In the genomic region with DNA sequence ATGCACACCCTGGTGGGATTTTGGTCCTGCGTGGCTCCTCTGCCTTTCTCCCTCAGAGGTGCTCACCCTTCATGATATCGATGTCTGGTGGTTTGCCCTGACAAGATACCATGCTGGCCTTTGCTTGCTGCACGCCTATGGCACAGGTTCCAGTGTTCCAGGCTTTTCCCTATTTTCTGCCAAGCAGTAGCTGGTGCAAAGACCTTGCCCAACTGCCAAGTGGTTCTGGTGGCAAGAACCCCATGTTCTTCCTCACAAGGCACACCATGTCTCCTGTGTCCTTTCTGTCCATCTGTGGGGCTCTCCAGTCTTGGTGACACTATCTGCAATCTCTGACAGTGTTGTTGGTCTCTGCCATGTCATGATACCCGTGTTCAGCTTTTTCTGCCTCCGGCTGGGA, we compare ENCODE assay signal across 17 mouse cellular contexts.
"Had no signal": no experiment of that assay in that cellular context is flagged by ENCODE, and none has a peak within 500 bp of the region (broad histone marks: within the 10 kb centered on the region; RNA-seq: fewer than 3 reads in every experiment).

No protein-coding gene starts in this region.

- ATAC-seq: liver, postnatal 0 days; lung, postnatal 0 days; midbrain, embryonic 13.5 days; midbrain, embryonic 15.5 days had no signal

- H3K27ac ChIP-seq: lung, embryonic 15.5 days; macrophage; midbrain, embryonic 13.5 days; midbrain, embryonic 15.5 days; neural tube, embryonic 12.5 days had no signal

- H3K36me3 ChIP-seq: lung, embryonic 15.5 days; midbrain, embryonic 13.5 days; midbrain, embryonic 15.5 days; neural tube, embryonic 12.5 days had no signal

- H3K9me3 ChIP-seq: lung, embryonic 15.5 days; megakaryocyte, embryonic 14.5 days; midbrain, embryonic 13.5 days; midbrain, embryonic 15.5 days; neural tube, embryonic 12.5 days had no signal

- H3K4me2 ChIP-seq: lung, embryonic 15.5 days; midbrain, embryonic 11.5 days; midbrain, embryonic 13.5 days; midbrain, embryonic 15.5 days; neural tube, embryonic 12.5 days had no signal

- H3K27me3 ChIP-seq: lung, embryonic 15.5 days; midbrain, embryonic 15.5 days had no signal

- H3K4me3 ChIP-seq: lung, embryonic 15.5 days; megakaryocyte, embryonic 14.5 days; midbrain, embryonic 13.5 days; midbrain, embryonic 15.5 days; neural tube, embryonic 12.5 days had no signal

- H3K9ac ChIP-seq: liver, postnatal 0 days; lung, embryonic 15.5 days; midbrain, embryonic 13.5 days; midbrain, embryonic 15.5 days; neural tube, embryonic 12.5 days had no signal

- DNase-seq: liver, postnatal 0 days; lung, adult 2 months; lung, postnatal 14 days; lung, postnatal 36 days; right cerebral cortex, postnatal 14 days; spleen, adult 18-20 months; thymus, adult 18-20 months; thymus, postnatal 25 days; thymus, postnatal 4 days had no signal
